Mouse (Mus musculus) ovary, adult 18-20 months (tissue): ENCODE results near the gene Dop1a.

Source experiments
- DNase-seq: peaks from one replicate; pipeline ENCODE4 v3.0.0; 2022; ENCODE audit warnings: low spot score, mixed read lengths

The Dop1a gene

DNA sequence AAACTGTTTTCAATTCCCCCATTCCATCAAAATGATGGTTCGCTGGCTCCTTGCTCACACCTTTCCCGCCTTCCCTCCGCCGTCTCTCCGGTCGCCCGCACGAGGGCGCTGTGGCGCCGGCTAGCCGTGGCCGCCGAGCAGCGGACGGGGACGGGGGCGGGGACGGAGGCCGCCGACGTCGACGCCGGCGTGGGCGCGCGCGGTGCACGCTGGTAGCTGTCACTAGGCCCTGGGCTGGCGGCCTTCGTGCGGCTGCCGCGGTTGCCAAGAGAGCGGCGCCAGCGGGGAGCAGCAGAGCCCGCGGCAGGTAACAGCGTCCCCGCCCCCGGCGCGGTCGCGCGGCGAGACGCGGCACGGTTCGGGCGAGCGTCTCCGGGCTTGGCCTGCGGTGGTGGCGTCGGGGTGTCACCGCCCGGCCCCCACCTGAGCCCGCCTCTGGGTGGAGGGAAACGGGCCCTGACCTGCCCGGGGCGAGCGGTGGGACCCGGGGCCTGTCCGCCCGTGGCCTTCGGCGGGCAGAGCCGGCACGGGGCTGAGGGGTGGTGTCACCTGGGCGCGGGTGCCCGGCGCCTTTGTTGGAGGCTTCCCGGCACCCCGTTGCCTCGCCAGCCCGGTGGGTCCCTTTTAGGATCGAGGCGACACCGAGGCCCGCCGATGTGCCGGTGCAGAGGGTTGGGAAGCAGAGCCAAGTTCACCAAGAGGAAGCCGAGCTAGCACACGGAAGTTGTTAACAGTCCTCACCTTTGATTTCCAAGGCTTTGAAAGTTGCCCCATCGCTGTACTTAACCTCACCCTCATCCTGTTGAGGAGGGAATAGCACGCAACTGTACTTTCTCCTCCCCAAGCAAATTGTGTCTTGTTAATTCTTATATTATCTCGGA is at the start of gene Dop1a:
Gene Dop1a (plus strand): TSS at position 165 of the 881 bp plus-strand sequence.
- peak; percentile 82 for DNase-seq

GRCm38 (mm10) chr9:86417971-86418370 is 49.0 kb upstream of the Dop1a start:
- DNase-seq = no peak

GRCm38 (mm10) chr9:86419366-86419765 is 47.6 kb upstream of the Dop1a start:
- DNase-seq = no peak

DNA sequence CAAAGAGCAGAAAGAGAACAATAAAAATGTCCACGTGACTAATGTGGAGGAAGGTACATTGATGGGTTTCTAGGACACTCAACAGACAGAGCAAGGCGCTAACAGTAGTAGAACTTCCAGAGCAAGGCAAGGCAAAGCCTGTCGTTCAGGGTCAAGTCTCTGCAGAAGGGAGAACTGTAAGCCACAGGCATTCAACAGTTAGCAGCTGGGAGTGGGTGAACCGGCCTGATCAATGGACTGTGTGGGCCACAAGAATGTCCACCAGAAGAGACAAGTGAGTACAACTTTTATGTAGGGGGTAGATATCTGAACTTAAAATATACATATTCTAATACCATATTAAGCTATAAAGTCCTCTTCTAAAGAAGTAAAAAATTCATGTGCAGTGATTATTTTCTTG is 43.6 kb upstream of the Dop1a start:
- no peak for DNase-seq

DNA sequence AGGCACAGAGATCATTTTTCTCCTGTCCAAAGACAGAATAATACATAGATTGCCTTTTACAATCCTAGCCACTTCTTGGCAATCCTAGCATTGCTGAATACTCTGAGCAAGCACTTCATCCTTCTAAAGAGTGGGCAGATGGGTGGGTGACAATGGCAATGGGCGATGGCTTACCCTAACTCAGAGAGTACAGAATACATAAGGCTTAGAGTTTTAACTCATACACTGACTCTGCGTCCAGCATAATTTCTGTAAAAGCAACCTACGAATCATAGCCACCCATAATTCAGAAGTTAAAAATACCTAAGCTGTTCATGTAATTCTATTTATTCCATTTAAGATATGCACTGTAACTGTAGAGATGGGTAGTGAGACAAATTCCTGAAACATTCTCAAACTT is 31.4 kb upstream of the Dop1a start:
- DNase-seq = no peak

DNA sequence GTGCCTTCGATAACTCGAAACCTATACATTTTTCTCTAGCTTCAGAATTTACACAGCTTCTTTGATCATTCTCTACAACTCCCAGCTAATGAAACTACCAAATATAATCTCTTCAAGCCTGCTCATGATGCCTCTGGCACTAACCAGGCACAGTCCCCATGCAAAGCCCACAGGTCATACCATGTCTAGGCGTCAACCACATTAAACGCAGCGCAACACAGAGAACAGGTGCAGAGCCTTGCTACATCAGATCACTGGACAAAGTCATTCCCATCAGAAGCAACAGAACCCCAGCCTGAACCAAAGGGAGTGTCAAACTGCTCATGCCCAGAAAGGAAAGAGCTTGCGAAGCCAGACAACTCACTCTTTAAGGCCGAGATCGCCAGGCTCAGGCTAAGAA is 30.3 kb upstream of the Dop1a start:
- no peak for DNase-seq

DNA sequence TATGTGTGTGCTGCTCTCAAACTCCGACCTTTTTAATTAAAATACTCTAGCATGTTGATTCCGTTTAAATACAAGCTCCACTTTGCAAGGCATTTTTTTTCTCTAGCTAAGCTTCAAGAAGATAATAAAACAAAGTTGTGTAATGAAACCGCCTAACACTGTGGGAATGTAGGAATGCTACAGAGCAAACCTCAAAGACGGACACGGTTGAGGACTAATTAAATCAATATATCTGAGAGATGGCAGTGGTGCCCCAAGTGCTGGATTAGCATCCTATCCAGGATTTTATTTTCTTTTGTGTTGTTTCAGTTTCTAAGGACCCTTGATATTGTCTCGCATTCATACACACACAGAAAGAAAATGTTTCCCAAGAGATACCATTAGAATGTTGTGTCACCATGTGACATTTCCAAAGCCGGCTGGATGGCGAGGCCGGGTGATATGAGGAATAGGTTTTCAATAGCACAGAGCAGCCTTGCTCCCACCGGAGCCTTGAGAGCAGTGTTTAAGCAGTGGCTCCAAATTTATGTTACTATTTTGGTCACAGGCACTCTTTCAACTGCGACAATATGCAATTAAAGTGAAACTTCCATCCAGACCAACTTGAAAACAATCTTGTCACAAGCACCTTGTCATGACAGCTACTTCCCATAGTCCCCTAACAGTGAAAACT is 28.5 kb upstream of the Dop1a start:
- no peak for DNase-seq

- DNase-seq = no peak
Observed at GRCm38 (mm10) chr9:86442248-86442647, 24.7 kb upstream of the Dop1a start.

DNA sequence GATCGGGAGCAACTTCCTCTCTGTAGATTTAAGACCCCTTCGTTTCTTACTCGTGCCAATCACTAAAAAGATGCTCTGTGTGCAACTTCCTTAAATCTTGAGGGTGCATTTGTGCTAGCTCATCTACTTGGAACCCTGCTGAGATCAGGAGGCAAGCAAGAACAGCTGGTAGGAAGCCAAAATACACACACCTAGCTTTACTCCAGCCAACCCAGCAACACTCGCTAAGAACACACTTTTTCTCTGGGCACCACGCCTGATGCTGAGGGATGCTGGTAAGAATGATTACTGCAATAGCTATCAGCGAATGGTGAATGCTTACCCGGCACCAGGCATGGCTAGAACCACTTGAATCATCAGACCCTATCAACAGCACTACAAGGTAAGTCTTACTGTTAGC is 20.1 kb upstream of the Dop1a start:
- no peak for DNase-seq

DNA sequence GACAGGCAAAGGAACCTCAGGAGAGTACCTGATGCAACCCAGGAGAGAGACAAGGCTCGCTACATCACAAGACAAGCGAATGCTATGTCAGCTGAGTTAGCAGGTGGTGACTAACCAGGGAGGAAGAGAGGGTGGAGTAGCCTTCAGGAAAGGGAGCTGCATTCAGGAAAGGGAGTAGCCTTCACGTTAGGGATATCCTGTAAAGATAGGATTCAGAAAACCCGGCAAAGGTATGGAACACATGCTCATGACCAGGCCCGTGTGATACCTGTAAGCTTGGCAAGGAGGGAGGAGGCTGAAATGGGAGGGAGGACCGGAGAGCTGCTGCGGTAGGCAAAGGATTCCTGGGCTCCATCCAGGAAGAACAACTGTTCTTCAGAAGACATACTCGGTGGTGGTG is 19.5 kb upstream of the Dop1a start:
- no peak for DNase-seq

- peak; percentile 31 for DNase-seq
Observed at GRCm38 (mm10) chr9:86449581-86449980, 17.4 kb upstream of the Dop1a start.

DNA sequence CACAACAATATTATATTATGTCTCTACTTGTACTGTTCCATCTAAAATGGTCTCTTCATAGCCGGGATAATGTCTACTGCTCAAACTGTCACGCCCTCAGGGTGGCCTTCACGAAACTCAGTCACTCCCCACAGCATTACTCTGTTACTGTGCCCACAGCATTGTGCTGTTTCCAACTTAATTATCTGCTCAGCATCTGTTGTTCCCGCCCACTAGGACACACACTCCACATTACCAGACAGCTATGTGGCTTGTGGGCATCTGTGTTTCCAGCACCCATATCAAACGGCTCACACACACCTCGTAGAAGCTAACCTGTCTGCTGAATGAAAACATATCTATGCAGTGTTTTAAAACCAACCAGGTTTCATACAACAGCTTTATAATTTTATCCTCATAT is 15.9 kb upstream of the Dop1a start:
- DNase-seq = no peak

- no peak for DNase-seq
Observed at GRCm38 (mm10) chr9:86451617-86452016, 15.3 kb upstream of the Dop1a start.

GRCm38 (mm10) chr9:86453626-86454025 is 13.3 kb upstream of the Dop1a start:
- DNase-seq = no peak

DNA sequence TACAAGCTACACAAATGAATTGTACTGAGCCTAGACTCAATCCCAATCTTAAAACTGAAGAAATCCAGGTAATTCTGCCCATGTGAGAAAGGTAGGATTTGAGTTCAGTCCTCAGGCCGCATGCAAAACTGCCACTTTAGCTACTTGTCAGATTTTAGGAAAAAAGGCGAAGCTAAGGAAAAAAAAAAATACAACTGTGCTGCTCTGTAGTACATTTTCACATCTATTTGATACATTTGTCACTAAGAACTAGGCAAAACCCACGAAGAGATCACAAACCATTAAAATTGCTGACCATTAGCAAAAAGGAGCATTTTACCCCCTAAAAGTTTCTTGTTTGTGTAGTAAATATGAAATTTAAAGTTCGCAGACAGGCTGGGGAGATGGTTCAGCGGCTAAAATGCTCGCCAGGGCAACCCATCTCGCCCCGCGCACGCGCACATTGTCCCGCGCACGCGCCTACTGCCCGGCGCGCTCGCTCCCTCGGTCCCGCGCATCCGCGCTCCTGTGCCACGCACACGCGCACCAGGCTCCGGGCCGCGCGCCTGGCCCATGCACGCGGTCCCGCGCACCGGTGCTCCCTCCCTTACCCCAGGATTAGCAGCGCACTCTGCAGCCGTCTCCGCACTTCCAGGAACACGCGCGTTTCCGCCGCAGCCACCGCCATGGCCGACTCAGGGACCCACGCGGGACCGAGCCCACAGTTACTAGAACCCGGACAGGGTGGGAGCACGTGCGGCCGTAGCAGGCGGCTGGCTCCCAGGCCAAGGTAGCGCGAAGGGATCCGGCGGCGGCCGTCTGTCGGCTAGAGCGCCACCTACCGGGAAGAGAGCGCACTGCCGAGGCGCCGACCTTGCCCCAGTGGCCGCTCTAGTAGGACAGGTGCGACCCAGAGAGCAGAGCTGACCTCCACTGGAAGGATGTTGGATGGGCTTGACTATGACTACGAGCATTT is 2.5 kb upstream of the Dop1a start, which contains the start of gene Ube2cbp:
Gene Ube2cbp (minus strand): TSS at position 800 of the 955 bp plus-strand sequence.
- peak; percentile 70 for DNase-seq

DNA sequence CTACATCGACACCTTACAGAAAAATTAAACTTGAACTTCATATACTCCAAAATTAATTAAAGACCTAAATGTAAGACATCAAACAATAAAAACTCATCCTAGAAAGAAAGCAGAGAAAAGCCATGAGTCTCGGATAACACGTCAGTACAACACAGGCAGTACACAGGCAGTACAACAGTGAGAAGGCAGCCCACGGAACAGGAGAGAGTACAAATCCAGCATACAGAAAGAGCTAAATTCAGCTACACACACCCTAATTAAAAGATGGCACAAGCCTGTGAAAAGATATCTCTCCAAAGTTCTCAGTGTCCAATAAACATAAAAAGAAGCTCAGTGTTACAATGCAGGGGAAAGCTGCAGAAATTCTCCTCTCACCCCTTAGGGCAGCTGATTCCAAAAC is 9.0 kb downstream of the Dop1a start:
- DNase-seq = no peak

DNA sequence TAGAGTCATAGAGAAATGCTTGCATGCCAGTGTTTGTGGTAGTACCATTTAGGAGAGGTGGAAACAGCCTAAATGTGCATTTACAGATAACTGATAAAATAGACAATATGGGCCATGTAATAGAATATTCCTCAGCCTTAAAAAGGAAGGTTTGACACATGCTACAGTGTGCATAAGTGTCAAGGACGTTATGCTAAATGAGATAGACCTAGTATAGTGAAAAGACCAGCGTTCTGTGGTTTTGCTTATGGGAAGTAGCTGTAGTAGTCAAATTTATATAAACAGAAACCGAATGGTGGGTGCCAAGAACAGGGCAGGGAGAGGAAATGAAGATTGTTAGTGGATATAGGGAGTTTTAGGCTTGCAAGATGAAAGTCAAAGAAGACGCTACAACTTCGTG is 9.8 kb downstream of the Dop1a start:
- DNase-seq = no peak

GRCm38 (mm10) chr9:86478414-86479093 is 11.6 kb downstream of the Dop1a start:
- no peak for DNase-seq

GRCm38 (mm10) chr9:86482236-86482635 is 15.3 kb downstream of the Dop1a start:
- no peak for DNase-seq

DNA sequence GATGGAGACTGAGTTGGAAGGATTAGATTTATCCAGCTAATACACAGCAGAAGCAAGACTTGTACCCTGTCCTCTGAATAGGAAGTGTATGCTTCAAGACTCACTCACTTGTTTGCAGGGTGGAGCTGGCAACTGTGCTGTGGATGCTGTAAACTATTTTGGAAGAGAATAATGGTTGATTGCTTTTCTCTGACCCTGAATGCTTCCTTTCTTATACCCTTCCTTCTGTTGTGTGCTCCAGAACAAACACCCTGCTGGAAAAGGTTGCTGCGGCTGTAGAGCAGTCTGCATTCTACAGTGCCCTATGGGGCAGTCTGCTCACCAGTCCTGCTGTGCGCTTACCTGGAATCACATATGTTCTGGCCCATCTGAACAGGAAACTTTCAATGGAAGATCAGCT is 24.8 kb downstream of the Dop1a start:
- no peak for DNase-seq

DNA sequence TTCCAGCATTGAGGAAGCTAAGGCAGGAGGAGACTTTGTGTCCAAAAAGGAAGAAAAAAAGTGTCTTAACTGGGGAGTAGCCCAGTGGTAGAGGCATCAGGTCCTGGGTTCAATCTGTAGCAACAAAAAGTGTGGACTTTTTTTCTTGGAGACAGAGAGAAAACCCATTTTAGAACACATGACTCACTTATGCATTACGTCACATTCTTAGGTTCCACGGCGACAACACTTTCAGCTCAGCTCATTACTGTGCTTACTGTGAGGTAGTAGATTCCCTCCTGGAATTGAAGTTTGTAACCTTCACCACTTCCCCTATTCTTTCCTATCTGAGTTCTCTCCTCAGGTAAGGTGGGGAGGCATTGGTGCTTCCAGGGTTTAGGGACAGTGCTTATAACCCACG is 29.3 kb downstream of the Dop1a start:
- DNase-seq = no peak

DNA sequence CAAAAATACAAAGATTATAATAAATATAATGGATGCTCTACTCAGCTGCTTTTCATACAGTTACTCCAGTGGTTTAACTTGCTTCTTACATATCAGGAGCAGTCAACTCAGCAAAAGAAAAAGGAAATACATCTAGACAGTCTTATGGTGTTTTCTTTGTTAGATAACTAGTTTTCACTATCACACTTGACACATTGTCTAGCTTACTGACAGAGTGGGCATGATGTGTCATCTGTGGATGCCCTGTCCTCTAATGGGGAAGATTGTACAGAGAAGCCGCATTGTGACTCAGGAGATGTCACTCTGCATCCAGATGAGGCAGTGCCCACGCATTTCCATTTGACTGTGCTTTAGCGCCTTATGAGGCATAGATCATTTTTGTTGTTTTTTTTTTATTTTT is 32.1 kb downstream of the Dop1a start:
- DNase-seq = no peak
